Mouse (Mus musculus): ENCODE data around the gene Vmn1r171. TPM values are rescaled to one million over a fixed set of nuclear protein-coding genes. Genes with fewer than 3 reads are reported as not detected.
"Not testable (repeated sequence)": the region's sequence is repeated elsewhere in the genome, so short reads cannot be mapped to it uniquely, and the experiment has no call there.

Gene Vmn1r171
- polyA plus RNA-seq (2011; ENCODE audit: insufficient read depth, insufficient read length, low read depth, missing spikeins): not detected in 2 replicates

GRCm38 (mm10) chr7:23630422-23630821 is at the start of gene Vmn1r171:
Gene Vmn1r171 (plus strand): TSS chr7:23630722.
- TF ChIP-seq CTCF (IDR thresholded peaks at IDR 0.05; ENCODE audit: low read depth, low read length) (no peak), POLR2A (IDR thresholded peaks at IDR 0.05; ENCODE audit: insufficient read depth, low read length) (no peak), EP300 (IDR thresholded peaks at IDR 0.05; ENCODE audit: insufficient read depth, low read depth, low read length) (no peak)
- H3K9me3 ChIP-seq (replicated peaks; ENCODE audit: control insufficient read depth, insufficient read depth, low read length, poor library complexity, severe bottlenecking): no peaks in the 10 kb centered on the region
- H3K9ac ChIP-seq (ENCODE audit: low read depth, poor library complexity, severe bottlenecking): no peak within 1 kb of the TSS
- H3K36me3 ChIP-seq (ENCODE audit: control insufficient read depth, insufficient read depth, low read length, poor library complexity, severe bottlenecking): no peaks in the 10 kb centered on the region
- H3K27ac ChIP-seq (ENCODE audit: insufficient read depth, low read length): no peak within 1 kb of the TSS
- H3K4me3 ChIP-seq (ENCODE audit: low read depth, low read length): no peak within 1 kb of the TSS
- H3K4me1 ChIP-seq (ENCODE audit: control insufficient read depth, insufficient read depth, low read length): no peaks in the 10 kb centered on the region
- no peaks in the 10 kb centered on the region for H3K27me3 ChIP-seq (ENCODE audit: control insufficient read depth, insufficient read depth, low read length, poor library complexity, severe bottlenecking)

GRCm38 (mm10) chr7:23605875-23606274 is 24.6 kb upstream of the Vmn1r171 start, which contains the start of gene Vmn1r170:
Gene Vmn1r170 (plus strand): TSS chr7:23606175.
- not testable (repeated sequence) for H3K9me3 ChIP-seq (replicated peaks; ENCODE audit: control insufficient read depth, insufficient read depth, low read length, poor library complexity, severe bottlenecking); H3K27ac ChIP-seq (ENCODE audit: insufficient read depth, low read length)

GRCm38 (mm10) chr7:23658016-23658415 is 27.5 kb downstream of the Vmn1r171 start, which contains the start of gene Vmn1r172:
Gene Vmn1r172 (plus strand): TSS chr7:23658316.
- no peaks in the 10 kb centered on the region for H3K4me1 ChIP-seq (ENCODE audit: control insufficient read depth, insufficient read depth, low read length)
- no peaks in the 10 kb centered on the region for H3K36me3 ChIP-seq (ENCODE audit: control insufficient read depth, insufficient read depth, low read length, poor library complexity, severe bottlenecking)
- H3K9me3 ChIP-seq (replicated peaks; ENCODE audit: control insufficient read depth, insufficient read depth, low read length, poor library complexity, severe bottlenecking): no peaks in the 10 kb centered on the region
- no peak within 1 kb of the TSS for H3K9ac ChIP-seq (ENCODE audit: low read depth, poor library complexity, severe bottlenecking)
- TF ChIP-seq CTCF (IDR thresholded peaks at IDR 0.05; ENCODE audit: low read depth, low read length) (no peak), POLR2A (IDR thresholded peaks at IDR 0.05; ENCODE audit: insufficient read depth, low read length) (no peak), EP300 (IDR thresholded peaks at IDR 0.05; ENCODE audit: insufficient read depth, low read depth, low read length) (no peak)
- no peaks in the 10 kb centered on the region for H3K27me3 ChIP-seq (ENCODE audit: control insufficient read depth, insufficient read depth, low read length, poor library complexity, severe bottlenecking)
- no peak within 1 kb of the TSS for H3K4me3 ChIP-seq (ENCODE audit: low read depth, low read length)
- H3K27ac ChIP-seq (ENCODE audit: insufficient read depth, low read length): no peak within 1 kb of the TSS

More at GRCm38 (mm10) chr7:23605875-23606274, 24.6 kb upstream of the Vmn1r171 start, which contains the start of gene Vmn1r170:
- not testable (repeated sequence) for H3K27me3 ChIP-seq (ENCODE audit: control insufficient read depth, insufficient read depth, low read length, poor library complexity, severe bottlenecking); H3K4me1 ChIP-seq (ENCODE audit: control insufficient read depth, insufficient read depth, low read length); H3K9ac ChIP-seq (ENCODE audit: low read depth, poor library complexity, severe bottlenecking); H3K4me3 ChIP-seq (ENCODE audit: low read depth, low read length); H3K36me3 ChIP-seq (ENCODE audit: control insufficient read depth, insufficient read depth, low read length, poor library complexity, severe bottlenecking)

Other genes starting within 250 kb of the Vmn1r171 start
- gene Nlrp5, start 244.8 kb upstream of the Vmn1r171 start, polyA plus RNA-seq (2011; ENCODE audit: insufficient read depth, insufficient read length, low read depth, missing spikeins): not detected in 2 replicates
- gene Vmn1r167, start 123.5 kb upstream of the Vmn1r171 start, polyA plus RNA-seq (2011; ENCODE audit: insufficient read depth, insufficient read length, low read depth, missing spikeins): not detected in 2 replicates
- not detected in 2 replicates for gene Vmn1r168, start 91.0 kb upstream of the Vmn1r171 start, polyA plus RNA-seq (2011; ENCODE audit: insufficient read depth, insufficient read length, low read depth, missing spikeins)
- not detected in 2 replicates for gene Vmn1r169, start 55.2 kb upstream of the Vmn1r171 start, polyA plus RNA-seq (2011; ENCODE audit: insufficient read depth, insufficient read length, low read depth, missing spikeins)
- gene Vmn1r170, start 24.5 kb upstream of the Vmn1r171 start, polyA plus RNA-seq (2011; ENCODE audit: insufficient read depth, insufficient read length, low read depth, missing spikeins): not detected in 2 replicates
- not detected in 2 replicates for gene Vmn1r172, start 27.6 kb downstream of the Vmn1r171 start, polyA plus RNA-seq (2011; ENCODE audit: insufficient read depth, insufficient read length, low read depth, missing spikeins)
- gene Vmn1r173, start 70.0 kb downstream of the Vmn1r171 start, polyA plus RNA-seq (2011; ENCODE audit: insufficient read depth, insufficient read length, low read depth, missing spikeins): not detected in 2 replicates
- not detected in 2 replicates for gene Vmn1r174, start 121.5 kb downstream of the Vmn1r171 start, polyA plus RNA-seq (2011; ENCODE audit: insufficient read depth, insufficient read length, low read depth, missing spikeins)
- gene Vmn1r175, start 179.9 kb downstream of the Vmn1r171 start, polyA plus RNA-seq (2011; ENCODE audit: insufficient read depth, insufficient read length, low read depth, missing spikeins): 0.23 TPM in 1 of 2 replicates, not detected in the other
- not detected in 2 replicates for gene Vmn1r176, start 206.7 kb downstream of the Vmn1r171 start, polyA plus RNA-seq (2011; ENCODE audit: insufficient read depth, insufficient read length, low read depth, missing spikeins)
- gene Vmn1r177, start 235.7 kb downstream of the Vmn1r171 start, polyA plus RNA-seq (2011; ENCODE audit: insufficient read depth, insufficient read length, low read depth, missing spikeins): not detected in 2 replicates

Measured in ES-Bruce4 (cell line).